Mouse (Mus musculus) heart, postnatal 0 days (tissue): ENCODE results near the gene Kcnf1.

Source experiments
- CTCF ChIP-seq: IDR thresholded peaks from 2 replicates; pipeline ENCODE4 v1.5.1; 2016; ENCODE audit warnings: antibody characterized with exemption, control low read depth, low read depth
- EP300 ChIP-seq: IDR thresholded peaks from 2 replicates; pipeline ENCODE4 v1.6.1; 2016; ENCODE audit warnings: antibody characterized with exemption, low read depth

GRCm38 (mm10) chr12:17223050-17223449 is 46.4 kb upstream of the Kcnf1 start:
- TF ChIP-seq CTCF: no peak
- no peak for TF ChIP-seq EP300
